Mouse (Mus musculus): ENCODE measurements around the gene Tenm4.

The Tenm4 gene

GRCm38 (mm10) chr7:96539248-96540034, 368.4 kb downstream of the Tenm4 start:
- DNase-seq = no peak

GRCm38 (mm10) chr7:96540458-96541096, 369.5 kb downstream of the Tenm4 start:
- no peak for DNase-seq

GRCm38 (mm10) chr7:96545979-96546378, 374.9 kb downstream of the Tenm4 start:
- no peak for DNase-seq

GRCm38 (mm10) chr7:96551809-96552208, 380.8 kb downstream of the Tenm4 start:
- no peak for DNase-seq

GRCm38 (mm10) chr7:96552292-96552860, 381.3 kb downstream of the Tenm4 start:
- DNase-seq = no peak

GRCm38 (mm10) chr7:96554277-96554690, 383.2 kb downstream of the Tenm4 start:
- peak; percentile 37 for DNase-seq

- no peak for DNase-seq
These were observed 384.2 kb downstream of the Tenm4 start for GRCm38 (mm10) chr7:96555294-96555693.

GRCm38 (mm10) chr7:96556756-96557155, 385.7 kb downstream of the Tenm4 start:
- DNase-seq = no peak

- DNase-seq = no peak
These were observed 391.8 kb downstream of the Tenm4 start for GRCm38 (mm10) chr7:96562890-96563289.

GRCm38 (mm10) chr7:96563329-96564065, 392.5 kb downstream of the Tenm4 start:
- DNase-seq = no peak

- DNase-seq = peak; percentile 73
These were observed 394.8 kb downstream of the Tenm4 start for GRCm38 (mm10) chr7:96565806-96566205.

GRCm38 (mm10) chr7:96566260-96566659, 395.2 kb downstream of the Tenm4 start:
- DNase-seq = no peak

GRCm38 (mm10) chr7:96568034-96568433, 397.0 kb downstream of the Tenm4 start:
- no peak for DNase-seq

GRCm38 (mm10) chr7:96570965-96571364, 399.9 kb downstream of the Tenm4 start:
- peak; percentile 64 for DNase-seq

GRCm38 (mm10) chr7:96572995-96573394, 401.9 kb downstream of the Tenm4 start:
- no peak for DNase-seq

GRCm38 (mm10) chr7:96575202-96575650, 404.2 kb downstream of the Tenm4 start:
- peak; percentile 81 for DNase-seq

GRCm38 (mm10) chr7:96582752-96583151, 411.7 kb downstream of the Tenm4 start:
- DNase-seq = no peak

GRCm38 (mm10) chr7:96587403-96587802, 416.4 kb downstream of the Tenm4 start:
- no peak for DNase-seq

- DNase-seq = no peak
These were observed 417.5 kb downstream of the Tenm4 start for GRCm38 (mm10) chr7:96588567-96588966.

- DNase-seq = no peak
These were observed 424.7 kb downstream of the Tenm4 start for GRCm38 (mm10) chr7:96595535-96596295.

GRCm38 (mm10) chr7:96596402-96597195, 425.6 kb downstream of the Tenm4 start:
- no peak for DNase-seq

GRCm38 (mm10) chr7:96597871-96598270, 426.8 kb downstream of the Tenm4 start:
- no peak for DNase-seq
